Mouse (Mus musculus) lung, postnatal 0 days (tissue): ENCODE measurements around the gene Olfr541. TPM values are rescaled to one million over a fixed set of nuclear protein-coding genes. Genes with fewer than 3 reads are reported as not detected.
"Not testable (repeated sequence)": the region's sequence is repeated elsewhere in the genome, so short reads cannot be mapped to it uniquely, and the experiment has no call there.

Source experiments
- ATAC-seq: fragments of 200-750 bp; cut with Nextera tagmentation; 2 replicates; pipeline ENCODE4 v1.8.0; 2017; ENCODE audit warnings: moderate library complexity
- DNase-seq: peaks from one replicate; pipeline ENCODE4 v3.0.0-alpha.2; 2016; ENCODE audit warnings: low spot score
- H3K27ac ChIP-seq: fragments of 300-500 bp; sonication (generic); 2 replicates; pipeline ENCODE4 v1.5.1; 2014; ENCODE audit warnings: antibody characterized with exemption, mild to moderate bottlenecking, low read length, mixed read lengths
- H3K27me3 ChIP-seq: fragments of 300-500 bp; sonication (generic); replicated peaks from 2 replicates; pipeline ENCODE4 v1.6.1; 2014; ENCODE audit warnings: low read length, mixed read lengths; ENCODE audit not compliant: insufficient read depth
- H3K36me3 ChIP-seq: fragments of 300-500 bp; sonication (generic); 2 replicates; pipeline ENCODE4 v1.6.1; 2014; ENCODE audit warnings: low read length, mixed read lengths; ENCODE audit not compliant: insufficient read depth
- H3K4me1 ChIP-seq: fragments of 300-500 bp; sonication (generic); 2 replicates; pipeline ENCODE4 v1.6.1; 2014; ENCODE audit warnings: antibody characterized with exemption, low read depth, low read length, mixed read lengths; ENCODE audit not compliant: insufficient read depth
- H3K4me2 ChIP-seq: fragments of 300-500 bp; sonication (generic); replicated peaks from 2 replicates; pipeline ENCODE4 v1.6.1; 2014; ENCODE audit warnings: low read depth, mild to moderate bottlenecking, low read length, moderate library complexity, mixed read lengths
- H3K4me3 ChIP-seq: fragments of 300-500 bp; sonication (generic); 2 replicates; pipeline ENCODE4 v1.5.1; 2014; ENCODE audit warnings: low read depth, low read length
- H3K9ac ChIP-seq: fragments of 300-500 bp; sonication (generic); replicated peaks from 2 replicates; pipeline ENCODE4 v1.6.1; 2014; ENCODE audit warnings: low read depth, mild to moderate bottlenecking
- H3K9me3 ChIP-seq: fragments of 300-500 bp; sonication (generic); 2 replicates; pipeline ENCODE4 v1.6.1; 2016; ENCODE audit warnings: low read length, mixed read lengths
- CTCF ChIP-seq: IDR thresholded peaks from 2 replicates; pipeline ENCODE4 v1.5.1; 2016; ENCODE audit warnings: antibody characterized with exemption, mild to moderate bottlenecking
- EP300 ChIP-seq: IDR thresholded peaks from 2 replicates; pipeline ENCODE4 v1.6.1; 2016; ENCODE audit warnings: antibody characterized with exemption, mild to moderate bottlenecking, control low read depth
- WGBS: fragments of 180-500 bp; shearing (Covaris S2); extraction: QIAGEN DNeasy Blood & Tissue Kit; methylation state at CpG from one replicate; pipeline ENCODE4 v1.1.7; 2014; 5-methylcytosine and 5-hydroxymethylcytosine counted together
- polyA plus RNA-seq: library from polyadenylated mRNA; unstranded; fragments of >200 nt; fragmentation: Nextera tagmentation; extraction: Ambion mirVana; gene quantifications from 2 replicates; pipeline ENCODE4 v1.2.1, GENCODE M21; 2015

Gene Olfr541
- not detected in 2 replicates for polyA plus RNA-seq

DNA sequence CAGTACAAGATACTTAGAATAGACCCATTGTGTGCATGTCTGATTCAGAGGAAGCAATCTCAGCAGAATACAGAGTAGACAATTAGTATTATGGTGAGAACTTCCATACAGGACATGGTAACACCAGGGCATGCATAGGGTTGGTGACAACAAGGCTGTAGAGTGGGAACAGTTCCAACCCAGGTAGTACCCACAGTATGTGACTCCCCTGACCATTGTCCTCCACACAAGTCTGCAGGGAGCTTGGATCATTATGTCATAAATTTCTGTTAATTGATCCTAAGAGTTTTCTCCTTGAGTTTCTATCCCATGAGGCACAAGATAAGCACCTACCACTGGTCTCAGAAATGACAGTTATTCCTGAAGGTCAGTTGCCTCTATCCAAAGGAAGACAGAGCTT, at the start of gene Olfr541:
TSS of gene Olfr541 (plus strand) at position 301 of the 400 bp plus-strand sequence.
- H3K9ac ChIP-seq, result no peak within 1 kb of the TSS
- no peaks in the 10 kb centered on the region for H3K27me3 ChIP-seq
- H3K4me2 ChIP-seq, result no peak within 1 kb of the TSS
- TF ChIP-seq EP300 (no peak), CTCF (no peak)
- ATAC-seq (no peak), DNase-seq (no peak)
- no peak within 1 kb of the TSS for H3K4me3 ChIP-seq
- no peaks in the 10 kb centered on the region for H3K36me3 ChIP-seq
- H3K27ac ChIP-seq, result no peak within 1 kb of the TSS
- H3K9me3 ChIP-seq, result no peaks in the 10 kb centered on the region
- no peaks in the 10 kb centered on the region for H3K4me1 ChIP-seq

DNA sequence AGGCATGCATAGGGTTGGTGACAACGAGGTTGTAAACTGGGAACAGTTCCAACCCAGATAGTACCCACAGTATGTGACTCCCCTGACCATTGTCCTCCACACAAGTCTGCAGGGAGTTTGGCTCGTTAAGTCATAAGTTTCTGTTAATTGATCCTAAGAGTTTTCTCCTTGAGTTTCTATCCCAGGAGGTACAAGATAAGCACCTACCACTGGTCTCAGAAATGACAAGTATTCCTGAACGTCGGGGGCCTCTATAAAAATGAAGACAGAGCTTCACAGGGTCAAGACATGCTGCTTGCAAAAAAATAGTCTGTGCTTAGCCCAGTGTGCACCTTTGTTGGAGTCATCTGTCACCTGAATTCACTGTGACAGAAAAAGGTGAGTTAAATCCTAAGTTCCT, 37.4 kb upstream of the Olfr541 start, which contains the start of gene Olfr539:
TSS of gene Olfr539 (plus strand) at position 301 of the 400 bp plus-strand sequence.
- Histone ChIP-seq H3K4me3 (no peak within 1 kb of the TSS), H3K4me1 (no peaks in the 10 kb centered on the region), H3K9ac (no peak within 1 kb of the TSS), H3K4me2 (no peak within 1 kb of the TSS), H3K27ac (no peak within 1 kb of the TSS), H3K27me3 (no peaks in the 10 kb centered on the region), H3K36me3 (no peaks in the 10 kb centered on the region), H3K9me3 (no peaks in the 10 kb centered on the region)
- no peak for ATAC-seq
- TF ChIP-seq EP300 (no peak), CTCF (no peak)
- 66% methylated on average over 4 of the region's 4 CpGs for WGBS
- DNase-seq, result no peak

DNA sequence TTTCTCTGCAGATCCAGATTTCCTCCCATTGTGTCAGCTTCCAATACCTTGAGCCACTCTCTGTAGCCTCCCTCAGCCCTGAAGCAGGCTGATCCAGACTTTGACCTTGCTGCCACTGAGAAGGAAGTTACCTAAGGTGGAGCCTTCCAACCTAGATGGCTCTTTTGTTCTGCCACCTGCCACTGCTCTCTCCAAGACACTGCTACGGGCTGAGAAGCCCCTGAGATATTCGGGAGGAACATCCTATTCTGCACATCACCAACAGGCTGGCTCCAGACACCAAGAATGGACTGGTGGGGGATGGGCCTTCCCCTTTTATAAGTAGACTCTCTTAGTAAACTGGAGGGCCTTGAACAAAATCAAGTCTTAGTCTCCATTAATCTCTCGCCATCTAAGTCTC, 26.4 kb upstream of the Olfr541 start:
- 81% methylated on average over 3 of the region's 3 CpGs for WGBS
- H3K27ac ChIP-seq, ATAC-seq: not testable (repeated sequence)

DNA sequence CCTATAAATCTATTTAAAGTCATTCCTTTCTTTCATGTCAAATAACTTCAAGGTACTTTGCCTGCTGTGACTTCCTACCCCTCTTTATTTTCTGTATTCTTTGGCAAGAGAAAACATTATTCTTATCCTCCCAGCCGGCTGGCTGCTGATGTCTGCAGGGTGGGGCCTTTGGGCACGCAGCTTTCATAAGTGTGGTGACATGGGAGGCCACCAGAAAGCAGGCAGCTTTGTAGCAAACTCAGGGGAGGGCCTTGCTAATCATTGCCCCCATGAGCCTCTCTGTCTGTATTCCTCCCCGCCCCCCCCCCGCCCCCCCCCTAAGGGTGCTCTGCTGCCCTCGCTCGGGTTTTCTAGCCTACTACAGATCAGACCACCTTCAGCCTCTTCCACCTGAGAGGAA, 21.2 kb upstream of the Olfr541 start:
- peak; percentile 4 for DNase-seq
- H3K9me3 ChIP-seq, result no peaks in the 10 kb centered on the region
- WGBS, result 3% methylated on average over 5 of the region's 6 CpGs
- no peak for ATAC-seq
- no peaks in the 10 kb centered on the region for H3K4me1 ChIP-seq
- H3K4me3 ChIP-seq, result no peak overlapping the region
- no peaks in the 10 kb centered on the region for H3K27me3 ChIP-seq
- no peak overlapping the region for H3K9ac ChIP-seq
- TF ChIP-seq EP300, result no peak
- TF ChIP-seq CTCF, result no peak
- no peak overlapping the region for H3K27ac ChIP-seq
- no peaks in the 10 kb centered on the region for H3K36me3 ChIP-seq
- no peak overlapping the region for H3K4me2 ChIP-seq

More for the DNA sequence above, 26.4 kb upstream of the Olfr541 start:
- not testable (repeated sequence) for H3K4me1 ChIP-seq, H3K4me3 ChIP-seq, H3K9me3 ChIP-seq, H3K4me2 ChIP-seq, H3K36me3 ChIP-seq, H3K27me3 ChIP-seq, H3K9ac ChIP-seq, DNase-seq

DNA sequence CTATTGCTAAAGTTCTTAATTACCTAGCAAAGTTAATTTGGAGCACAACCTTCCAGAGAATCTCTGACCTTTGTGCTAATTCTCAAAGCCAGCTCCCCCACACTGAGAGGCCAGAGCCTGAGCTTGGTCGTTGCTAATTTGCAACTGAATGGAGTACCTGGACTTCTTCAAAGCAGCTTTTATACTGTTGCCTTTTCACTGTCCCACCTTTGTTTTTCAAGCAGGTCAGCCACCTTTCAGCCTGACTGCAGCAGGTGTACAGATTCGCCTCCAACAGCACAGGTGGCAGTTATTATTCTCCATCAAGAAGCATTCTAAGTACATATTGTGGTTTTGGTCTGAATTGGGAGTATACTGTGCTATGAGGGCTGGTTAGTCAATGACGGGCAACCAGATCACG, 17.5 kb upstream of the Olfr541 start:
- H3K4me3 ChIP-seq, ATAC-seq, H3K27me3 ChIP-seq, H3K9me3 ChIP-seq, H3K4me1 ChIP-seq, H3K27ac ChIP-seq, H3K9ac ChIP-seq, DNase-seq, H3K36me3 ChIP-seq, H3K4me2 ChIP-seq: not testable (repeated sequence)
- 66% methylated on average over 4 of the region's 4 CpGs for WGBS

DNA sequence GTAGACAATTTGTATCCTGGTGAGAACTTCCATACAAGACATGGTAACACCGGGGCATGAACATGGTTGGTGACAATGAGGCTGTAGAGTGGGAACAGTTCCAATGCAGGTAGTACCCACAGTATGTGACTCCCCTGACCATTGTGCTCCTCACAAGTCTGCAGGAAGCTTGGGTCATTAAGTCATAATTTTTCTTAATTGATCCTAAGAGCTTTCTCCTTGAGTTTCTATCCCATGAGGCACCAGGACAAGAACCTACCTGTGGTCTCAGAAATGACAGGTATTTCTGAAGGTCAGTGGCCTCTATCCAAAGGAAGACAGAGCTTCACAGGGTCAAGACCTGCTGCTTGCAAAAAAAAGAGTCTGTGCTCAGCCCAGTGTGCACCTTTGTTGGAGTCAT, 15.4 kb upstream of the Olfr541 start, which contains the start of gene Olfr45:
TSS of gene Olfr45 (plus strand) at position 301 of the 400 bp plus-strand sequence.
- TF ChIP-seq EP300, result no peak
- TF ChIP-seq CTCF, result no peak
- 83% methylated on average over 1 of the region's 1 CpGs for WGBS

DNA sequence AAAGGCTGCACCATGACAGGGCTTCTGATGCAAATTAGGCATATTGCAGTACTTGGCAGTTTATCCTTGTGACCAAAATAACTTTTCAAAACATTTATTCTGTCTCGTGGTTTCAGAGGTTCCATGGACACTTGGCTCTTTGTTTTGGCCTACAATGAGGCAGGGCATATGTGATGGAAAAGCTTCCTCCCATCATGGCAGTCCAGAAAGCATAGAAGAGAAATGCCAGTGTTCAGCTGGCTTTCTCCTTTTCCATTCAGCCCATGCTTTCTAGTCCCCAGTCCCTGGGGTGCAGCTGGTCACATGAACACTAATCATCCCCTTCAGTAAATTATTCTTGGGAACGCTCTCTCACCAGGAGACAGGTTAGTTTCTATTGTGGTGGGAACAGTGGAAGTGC, 9.3 kb downstream of the Olfr541 start:
- no peaks in the 10 kb centered on the region for H3K27me3 ChIP-seq
- DNase-seq (no peak), ATAC-seq (no peak)
- H3K36me3 ChIP-seq, result no peaks in the 10 kb centered on the region
- 62% methylated on average over 2 of the region's 2 CpGs for whole genome bisulfite sequencing
- no peak overlapping the region for H3K4me2 ChIP-seq
- H3K4me3 ChIP-seq, result no peak overlapping the region
- H3K4me1 ChIP-seq, result no peaks in the 10 kb centered on the region
- no peaks in the 10 kb centered on the region for H3K9me3 ChIP-seq
- H3K9ac ChIP-seq, result no peak overlapping the region
- TF ChIP-seq EP300, result no peak
- no peak for TF ChIP-seq CTCF
- no peak overlapping the region for H3K27ac ChIP-seq

More for the DNA sequence above, 15.4 kb upstream of the Olfr541 start, which contains the start of gene Olfr45:
- no peak for ATAC-seq
- H3K4me3 ChIP-seq, result no peak within 1 kb of the TSS
- DNase-seq, result no peak
- H3K36me3 ChIP-seq, result no peaks in the 10 kb centered on the region
- no peaks in the 10 kb centered on the region for H3K27me3 ChIP-seq
- no peaks in the 10 kb centered on the region for H3K4me1 ChIP-seq
- H3K4me2 ChIP-seq, result no peak within 1 kb of the TSS
- no peak within 1 kb of the TSS for H3K27ac ChIP-seq
- H3K9me3 ChIP-seq, result no peaks in the 10 kb centered on the region
- no peak within 1 kb of the TSS for H3K9ac ChIP-seq
